Mouse (Mus musculus) hindbrain, embryonic 14.5 days (tissue): ENCODE results near the gene Prx. TPM values are rescaled to one million over a fixed set of nuclear protein-coding genes. Genes with fewer than 3 reads are reported as not detected.

Experiments
- ATAC-seq: fragments of 200-750 bp; cut with Nextera tagmentation; 2 replicates; pipeline ENCODE4 v1.8.0; 2017; ENCODE audit warnings: moderate number of reproducible peaks, mild to moderate bottlenecking, moderate TSS enrichment, moderate library complexity; ENCODE audit not compliant: low FRiP score
- DNase-seq: peaks from one replicate; pipeline ENCODE4 v3.0.0-alpha.2; 2015; ENCODE audit warnings: low spot score
- H3K27ac ChIP-seq: fragments of 300-500 bp; sonication (generic); 2 replicates; pipeline ENCODE4 v1.5.1; 2014; ENCODE audit warnings: mild to moderate bottlenecking, moderate library complexity
- H3K27me3 ChIP-seq: fragments of 300-500 bp; sonication (generic); 2 replicates; pipeline ENCODE4 v1.6.1; 2014; ENCODE audit warnings: mild to moderate bottlenecking, low read length, mixed read lengths; ENCODE audit not compliant: control insufficient read depth, insufficient read depth
- H3K36me3 ChIP-seq: fragments of 300-500 bp; sonication (generic); replicated peaks from 2 replicates; pipeline ENCODE4 v1.6.1; 2014; ENCODE audit not compliant: control insufficient read depth, insufficient read depth
- H3K4me1 ChIP-seq: fragments of 300-500 bp; sonication (generic); replicated peaks from 2 replicates; pipeline ENCODE4 v1.6.1; 2014; ENCODE audit warnings: antibody characterized with exemption, low read length, mixed read lengths; ENCODE audit not compliant: control insufficient read depth, insufficient read depth
- H3K4me2 ChIP-seq: fragments of 300-500 bp; sonication (generic); replicated peaks from 2 replicates; pipeline ENCODE4 v1.6.1; 2014; ENCODE audit warnings: mild to moderate bottlenecking, moderate library complexity
- H3K4me3 ChIP-seq: fragments of 300-500 bp; sonication (generic); replicated peaks from 2 replicates; pipeline ENCODE4 v1.5.1; 2014; ENCODE audit warnings: mild to moderate bottlenecking, low read length
- H3K9ac ChIP-seq: fragments of 300-500 bp; sonication (generic); 2 replicates; pipeline ENCODE4 v1.6.1; 2014
- H3K9me3 ChIP-seq: fragments of 300-500 bp; sonication (generic); 2 replicates; pipeline ENCODE4 v1.6.1; 2016; ENCODE audit warnings: low read length; ENCODE audit not compliant: control insufficient read depth
- WGBS: fragments of 180-500 bp; shearing (Covaris S2); extraction: QIAGEN DNeasy Blood & Tissue Kit; methylation state at CpG from one replicate; pipeline ENCODE4 v1.1.7; 2014; 5-methylcytosine and 5-hydroxymethylcytosine counted together
- polyA plus RNA-seq: library from polyadenylated mRNA; unstranded; fragments of >200 nt; fragmentation: Nextera tagmentation; extraction: Ambion mirVana; gene quantifications from 2 replicates; pipeline ENCODE4 v1.2.1, GENCODE M21; 2014

Prx gene
- polyA plus RNA-seq, 1 experiment from 2014 or later = 0.50 TPM

DNA sequence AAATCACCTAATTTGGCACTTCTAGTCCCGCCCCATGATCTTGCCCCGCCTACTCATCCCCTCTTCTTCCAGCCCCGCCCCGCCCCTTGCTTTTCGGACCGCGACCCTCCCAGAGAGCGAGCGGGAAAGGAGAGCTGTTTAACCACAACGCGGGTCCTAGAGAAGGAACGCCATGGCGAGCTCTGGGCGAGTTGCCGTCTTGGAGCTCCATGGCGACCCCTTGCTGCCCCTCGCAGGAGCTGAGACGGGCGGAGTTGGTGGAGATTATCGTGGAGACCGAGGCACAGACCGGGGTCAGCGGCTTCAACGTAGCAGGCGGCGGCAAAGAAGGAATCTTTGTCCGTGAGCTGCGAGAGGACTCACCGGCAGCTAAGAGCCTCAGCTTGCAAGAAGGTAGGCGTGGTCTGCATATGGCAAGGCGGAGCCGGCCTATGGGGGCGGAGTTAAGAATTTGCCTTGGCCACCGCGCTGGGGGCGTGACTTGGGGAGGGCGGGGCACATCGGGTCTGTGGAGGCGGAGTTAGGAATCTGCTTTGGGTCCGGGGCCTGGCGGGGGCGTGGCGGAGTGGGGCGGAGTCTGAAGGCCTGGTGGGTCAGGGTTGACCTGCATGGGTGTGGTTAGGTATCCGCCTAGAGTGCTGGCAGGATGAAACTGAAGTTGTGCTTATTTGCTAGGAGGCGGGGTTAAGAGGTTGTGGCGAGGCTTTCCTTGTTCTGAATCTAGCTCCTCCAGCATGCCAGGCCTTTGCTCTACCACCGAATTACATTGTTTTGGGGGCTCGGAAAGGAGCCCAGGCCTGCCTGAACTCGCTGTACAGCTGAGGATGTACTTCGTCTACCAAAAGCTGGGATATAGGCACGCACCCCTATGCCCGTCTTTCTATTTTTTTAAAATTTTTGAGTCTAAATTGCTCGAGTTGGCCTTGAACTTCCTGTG is 8.9 kb downstream of the Prx start:
- no peaks in the 10 kb centered on the region for H3K9me3 ChIP-seq
- ATAC-seq (peak; percentile 94), DNase-seq (peak; percentile 94)
- no peaks in the 10 kb centered on the region for H3K36me3 ChIP-seq
- no peaks in the 10 kb centered on the region for H3K27me3 ChIP-seq
- peak overlapping the region; percentile 93 for H3K27ac ChIP-seq
- H3K9ac ChIP-seq = peak overlapping the region; percentile 66
- peak overlapping the region; percentile 44 for H3K4me3 ChIP-seq
- peak overlapping the region; percentile 59 for H3K4me2 ChIP-seq
- peaks cover 8% of the 10 kb centered on the region; the same call in 1 of the 2 replicates for H3K4me1 ChIP-seq
- WGBS = 1% methylated on average over 52 of the region's 54 CpGs

DNA sequence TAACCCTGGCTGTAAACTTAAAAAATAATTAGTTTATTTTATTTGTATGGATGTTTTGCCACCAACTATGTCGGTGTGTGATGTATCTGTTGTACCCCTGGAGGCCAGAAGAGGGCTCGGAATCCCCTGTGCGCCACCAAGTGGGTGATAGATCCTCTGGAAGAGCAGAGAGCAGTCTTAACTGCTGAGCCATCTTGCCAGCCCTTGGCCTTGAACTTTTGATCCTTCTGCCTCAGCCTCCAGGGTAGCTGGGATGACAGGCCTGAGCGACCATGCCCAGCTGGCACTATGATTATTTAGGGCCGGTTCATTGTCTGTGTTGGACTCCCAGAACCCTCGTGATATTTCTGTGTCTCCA is 9.5 kb downstream of the Prx start:
- H3K4me1 ChIP-seq = peaks cover 8% of the 10 kb centered on the region; the same call in 1 of the 2 replicates
- H3K4me3 ChIP-seq = peak overlapping the region; percentile 44
- WGBS = 25% methylated on average over 6 of the region's 6 CpGs
- H3K27ac ChIP-seq = peak overlapping the region; percentile 93; the same call in 1 of the 2 replicates
- H3K36me3 ChIP-seq = no peaks in the 10 kb centered on the region
- no peaks in the 10 kb centered on the region for H3K27me3 ChIP-seq
- DNase-seq (peak; percentile 61), ATAC-seq (0 out of 2 replicates have a peak, but pooled peaks have one; percentile 25)
- no peak overlapping the region for H3K9ac ChIP-seq
- no peaks in the 10 kb centered on the region for H3K9me3 ChIP-seq
- peak overlapping the region; percentile 59 for H3K4me2 ChIP-seq

DNA sequence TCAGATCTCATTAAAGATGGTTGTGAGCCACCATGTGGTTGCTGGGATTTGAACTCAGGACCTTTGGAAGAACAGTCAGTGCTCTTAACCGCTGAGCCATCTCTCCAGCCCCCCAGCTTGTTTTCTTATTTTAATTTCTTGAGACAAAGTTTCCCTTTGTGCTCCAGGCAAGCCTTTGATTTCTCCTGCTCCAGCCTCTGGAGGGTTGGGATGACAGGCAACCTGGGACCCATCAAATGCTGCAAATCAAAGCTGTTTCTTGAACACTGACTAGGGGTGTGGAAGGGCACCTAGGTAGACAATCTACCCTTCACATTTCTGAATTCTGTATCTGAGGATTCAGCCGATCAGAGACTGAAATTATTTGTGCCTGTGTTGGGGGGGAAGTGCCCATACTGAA is 11.7 kb downstream of the Prx start:
- no peak for DNase-seq
- Histone ChIP-seq H3K4me2 (no peak overlapping the region), H3K9me3 (no peaks in the 10 kb centered on the region), H3K9ac (no peak overlapping the region), H3K27me3 (no peaks in the 10 kb centered on the region), H3K27ac (no peak overlapping the region), H3K36me3 (no peaks in the 10 kb centered on the region), H3K4me1 (peaks cover 8% of the 10 kb centered on the region; the same call in 1 of the 2 replicates), H3K4me3 (no peak overlapping the region)
- WGBS = 91% methylated on average over 2 of the region's 2 CpGs
- ATAC-seq = no peak

DNA sequence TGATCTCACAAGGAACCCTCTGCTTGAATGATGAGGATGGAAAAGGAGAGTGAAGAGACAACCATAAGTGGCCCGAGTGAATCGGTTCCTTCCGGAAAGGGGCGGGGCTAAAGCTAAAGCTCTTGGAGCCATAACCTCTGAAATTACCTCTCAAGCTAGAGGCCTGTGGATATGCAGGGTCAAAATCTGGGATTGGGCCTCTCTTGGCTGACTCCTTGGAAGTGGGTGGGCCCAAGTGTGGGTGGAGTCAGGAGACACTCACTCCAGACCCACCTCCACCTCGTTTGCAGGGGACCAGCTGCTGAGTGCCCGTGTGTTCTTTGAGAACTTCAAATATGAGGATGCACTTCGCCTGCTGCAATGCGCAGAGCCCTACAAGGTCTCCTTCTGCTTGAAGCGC is 15.8 kb downstream of the Prx start:
- Histone ChIP-seq H3K27ac (no peak overlapping the region), H3K27me3 (no peaks in the 10 kb centered on the region), H3K4me2 (no peak overlapping the region), H3K36me3 (no peaks in the 10 kb centered on the region), H3K4me1 (no peaks in the 10 kb centered on the region), H3K9ac (no peak overlapping the region), H3K9me3 (no peaks in the 10 kb centered on the region), H3K4me3 (no peak overlapping the region)
- ATAC-seq = no peak
- no peak for DNase-seq
- 87% methylated on average over 9 of the region's 9 CpGs for WGBS

DNA sequence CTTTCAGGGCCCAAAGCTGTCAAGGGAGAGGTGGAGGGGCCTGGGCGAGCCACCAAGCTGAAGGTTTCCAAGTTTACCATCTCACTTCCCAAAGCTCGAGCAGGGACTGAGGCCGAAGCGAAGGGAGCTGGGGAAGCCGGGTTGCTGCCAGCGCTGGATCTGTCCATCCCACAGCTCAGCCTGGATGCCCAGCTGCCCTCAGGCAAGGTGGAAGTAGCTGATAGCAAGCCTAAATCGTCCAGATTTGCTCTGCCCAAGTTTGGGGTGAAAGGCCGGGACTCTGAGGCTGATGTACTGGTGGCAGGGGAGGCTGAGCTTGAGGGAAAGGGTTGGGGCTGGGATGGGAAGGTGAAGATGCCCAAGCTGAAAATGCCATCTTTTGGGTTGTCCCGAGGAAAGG is 19.2 kb downstream of the Prx start:
- no peak for ATAC-seq
- no peaks in the 10 kb centered on the region for H3K27me3 ChIP-seq
- no peak overlapping the region for H3K27ac ChIP-seq
- WGBS = 87% methylated on average over 9 of the region's 9 CpGs
- H3K4me3 ChIP-seq = no peak overlapping the region
- DNase-seq = no peak
- H3K4me1 ChIP-seq = no peaks in the 10 kb centered on the region
- H3K4me2 ChIP-seq = no peak overlapping the region
- H3K9ac ChIP-seq = no peak overlapping the region
- no peaks in the 10 kb centered on the region for H3K9me3 ChIP-seq
- H3K36me3 ChIP-seq = no peaks in the 10 kb centered on the region

DNA sequence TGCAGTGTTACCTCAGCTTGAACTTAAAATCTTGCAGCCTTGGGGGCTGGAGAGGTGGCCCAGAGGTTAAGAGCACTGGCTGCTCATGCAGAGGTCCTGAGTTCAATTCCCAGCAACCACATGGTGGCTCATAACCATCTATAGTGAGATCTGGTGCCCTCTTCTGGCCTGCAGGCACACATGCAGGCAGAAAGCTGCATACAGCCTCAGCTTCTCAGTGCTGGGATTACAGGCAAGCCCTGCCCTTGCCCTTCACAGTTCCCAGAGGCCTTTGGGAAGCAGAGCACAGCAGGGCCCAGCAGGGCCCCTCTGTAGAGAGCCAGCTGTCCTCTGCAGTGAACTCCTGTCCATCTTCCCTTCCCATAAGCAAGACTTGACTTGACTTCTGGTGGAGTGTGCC is 21.0 kb downstream of the Prx start:
- H3K36me3 ChIP-seq = no peaks in the 10 kb centered on the region
- H3K4me2 ChIP-seq = no peak overlapping the region
- no peak overlapping the region for H3K9ac ChIP-seq
- H3K9me3 ChIP-seq = no peaks in the 10 kb centered on the region
- H3K4me1 ChIP-seq = no peaks in the 10 kb centered on the region
- ATAC-seq (no peak), DNase-seq (no peak)
- no peaks in the 10 kb centered on the region for H3K27me3 ChIP-seq
- no peak overlapping the region for H3K27ac ChIP-seq
- no peak overlapping the region for H3K4me3 ChIP-seq

DNA sequence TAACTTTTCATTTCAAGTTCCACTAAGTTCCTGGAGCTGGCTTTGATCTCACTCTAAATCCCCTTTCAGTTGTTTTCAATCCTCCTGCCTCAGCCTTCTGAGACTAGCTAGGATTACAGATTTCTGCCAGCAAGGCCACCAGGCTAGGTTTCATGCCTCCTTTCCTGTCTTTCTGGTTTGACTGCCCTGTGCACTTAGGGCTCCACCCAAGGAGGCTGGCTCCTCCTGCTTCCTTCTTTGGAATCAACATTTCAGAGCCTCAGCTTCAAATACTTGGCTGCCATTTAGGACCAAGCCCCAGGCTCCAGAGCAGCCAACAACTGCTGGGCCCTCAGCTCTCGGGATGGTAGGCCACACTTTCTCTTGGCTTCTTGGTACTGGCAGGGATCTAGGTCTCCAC is 21.5 kb downstream of the Prx start:
- ATAC-seq = no peak

DNA sequence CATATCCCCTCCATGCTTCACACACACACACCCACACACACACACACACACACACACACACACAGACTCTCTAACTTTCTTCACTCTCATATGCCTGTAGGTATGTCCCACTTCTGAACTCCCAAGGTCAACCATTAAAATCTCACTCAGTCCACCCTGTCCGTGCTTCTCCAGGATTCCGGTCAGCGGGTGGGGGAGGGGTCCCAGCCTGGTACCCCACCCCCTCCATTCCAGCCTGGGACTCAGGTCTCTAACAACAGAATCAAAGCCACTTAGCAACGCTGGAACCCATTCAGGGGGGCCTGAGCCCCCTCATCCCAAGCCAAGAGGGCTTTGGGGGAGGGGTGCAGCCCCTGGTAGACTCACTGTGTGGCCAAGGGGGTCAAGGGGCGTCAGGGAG is 23.8 kb downstream of the Prx start, which contains the start of gene Hipk4:
TSS of gene Hipk4 (plus strand) at position 301 of the 400 bp plus-strand sequence.
- no peak within 1 kb of the TSS for H3K9ac ChIP-seq
- no peaks in the 10 kb centered on the region for H3K9me3 ChIP-seq
- no peak for ATAC-seq
- no peak for DNase-seq
- no peaks in the 10 kb centered on the region for H3K4me1 ChIP-seq
- 68% methylated on average over 5 of the region's 5 CpGs for WGBS
- H3K4me3 ChIP-seq = no peak within 1 kb of the TSS
- no peak within 1 kb of the TSS for H3K4me2 ChIP-seq
- H3K36me3 ChIP-seq = no peaks in the 10 kb centered on the region
- no peaks in the 10 kb centered on the region for H3K27me3 ChIP-seq
- no peak within 1 kb of the TSS for H3K27ac ChIP-seq

More for the DNA sequence above, 21.5 kb downstream of the Prx start:
- Histone ChIP-seq H3K36me3 (no peaks in the 10 kb centered on the region), H3K9me3 (no peaks in the 10 kb centered on the region), H3K27me3 (no peaks in the 10 kb centered on the region), H3K4me2 (no peak overlapping the region), H3K9ac (no peak overlapping the region), H3K4me3 (no peak overlapping the region), H3K27ac (no peak overlapping the region), H3K4me1 (no peaks in the 10 kb centered on the region)
- DNase-seq = no peak
- 88% methylated on average over 1 of the region's 1 CpGs for WGBS

DNA sequence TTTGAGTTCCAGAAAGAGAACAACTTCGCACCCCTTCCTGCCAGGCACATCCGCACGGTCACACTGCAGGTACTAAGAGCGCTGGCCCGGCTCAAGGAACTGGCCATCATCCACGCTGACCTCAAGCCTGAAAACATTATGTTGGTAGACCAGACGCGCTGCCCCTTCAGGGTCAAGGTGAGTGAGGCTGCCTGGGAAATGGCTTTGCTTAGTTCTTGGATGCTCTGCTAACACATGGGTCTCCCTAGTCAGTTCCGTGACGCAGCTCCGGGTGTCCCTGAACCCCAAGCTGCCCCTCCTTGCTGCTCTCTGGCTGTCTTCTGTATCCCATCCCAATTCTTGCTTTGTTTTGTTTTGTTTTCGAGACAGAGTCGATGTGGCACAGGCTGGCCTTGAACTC is 24.7 kb downstream of the Prx start:
- DNase-seq (no peak), ATAC-seq (no peak)
- H3K36me3 ChIP-seq = no peaks in the 10 kb centered on the region
- no peak overlapping the region for H3K4me2 ChIP-seq
- WGBS = 96% methylated on average over 13 of the region's 13 CpGs
- no peaks in the 10 kb centered on the region for H3K27me3 ChIP-seq
- no peak overlapping the region for H3K4me3 ChIP-seq
- no peak overlapping the region for H3K27ac ChIP-seq
- no peaks in the 10 kb centered on the region for H3K4me1 ChIP-seq
- no peak overlapping the region for H3K9ac ChIP-seq
- no peaks in the 10 kb centered on the region for H3K9me3 ChIP-seq
